Mouse (Mus musculus) heart, adult 2 months (tissue): Measurements from ENCODE around the gene Odf2l. TPM values are rescaled to one million over a fixed set of nuclear protein-coding genes. Genes with fewer than 3 reads are reported as not detected.

Experiments
- DNase-seq, 2 experiments: peaks; one replicate each; pipeline ENCODE4 v3.0.0; 2021
- H3K27ac ChIP-seq: fragments of 200-600 bp; 2 replicates; pipeline ENCODE4 v1.8.1; 2022
- H3K27me3 ChIP-seq: fragments of 200-500 bp; 2 replicates; pipeline ENCODE4 v1.6.1; 2012; ENCODE audit warnings: mild to moderate bottlenecking, low read length, inconsistent platforms, mixed read lengths; ENCODE audit not compliant: control insufficient read depth, insufficient read depth
- H3K36me3 ChIP-seq: fragments of 200-500 bp; 2 replicates; pipeline ENCODE4 v1.6.1; 2012; ENCODE audit warnings: low read length, inconsistent platforms; ENCODE audit not compliant: control insufficient read depth, insufficient read depth
- H3K4me1 ChIP-seq: fragments of 200-500 bp; 2 replicates; pipeline ENCODE4 v1.6.1; 2011; ENCODE audit warnings: low read length; ENCODE audit not compliant: control insufficient read depth, insufficient read depth
- H3K4me3 ChIP-seq: fragments of 200-600 bp; 2 replicates; pipeline ENCODE4 v1.8.1; 2022
- H3K79me2 ChIP-seq: fragments of 200-500 bp; replicated peaks from 2 replicates; pipeline ENCODE4 v1.6.1; 2012; ENCODE audit warnings: mild to moderate bottlenecking, inconsistent platforms, low read length, moderate library complexity, mixed read lengths; ENCODE audit not compliant: control insufficient read depth, insufficient read depth
- H3K9ac ChIP-seq: fragments of 200-500 bp; 2 replicates; pipeline ENCODE4 v1.6.1; 2012; ENCODE audit warnings: low read depth, mild to moderate bottlenecking, control low read depth, inconsistent platforms, low read length, mixed read lengths
- CTCF ChIP-seq: fragments of 200-600 bp; IDR thresholded peaks from 2 replicates; pipeline ENCODE4 v1.8.1; 2022; ENCODE audit warnings: antibody characterized with exemption, mild to moderate bottlenecking, moderate library complexity
- EP300 ChIP-seq: fragments of 200-500 bp; IDR thresholded peaks from 2 replicates; pipeline ENCODE4 v1.6.1; 2011; ENCODE audit warnings: low read depth, low read length, control low read depth; ENCODE audit not compliant: insufficient read depth
- POLR2A ChIP-seq: fragments of 200-500 bp; IDR thresholded peaks from 2 replicates; pipeline ENCODE4 v1.6.1; 2011; ENCODE audit warnings: mild to moderate bottlenecking, low read depth, low read length, control low read depth; ENCODE audit not compliant: insufficient read depth
- WGBS: fragments of 180-500 bp; shearing (Covaris S2); methylation state at CpG from one replicate; pipeline ENCODE4 v1.1.7; 2018; 5-methylcytosine and 5-hydroxymethylcytosine counted together
- intact Hi-C: fragments of 180-260 bp; cut with DNase I; formaldehyde crosslinking; loops from one replicate; pipeline ENCODE4 v1.15.1; 2025
- long read RNA-seq: library from polyadenylated mRNA; stranded (forward); transcript quantifications from one replicate; pipeline ENCODE4 v2.0.0, GENCODE M21; 2021
- polyA plus RNA-seq: library from polyadenylated mRNA; depleted of rRNA; stranded (reverse); fragments of >200 nt; gene quantifications from 2 replicates; pipeline ENCODE4 v1.2.3, GENCODE M21; 2012; rRNA removed
- total RNA-seq, 2 experiments: library from RNA; stranded (reverse); gene quantifications; 2 replicates each; pipeline ENCODE4 v1.2.3; 2021

The Odf2l gene
- total RNA-seq = 10 to 100 TPM; 10.1 to 13.2 TPM
- 2.6 and 5.9 TPM in 2 replicates for polyA plus RNA-seq
- long read RNA-seq, partial matches to known transcripts = 0 of 5 reads
- long read RNA-seq, other reads (novel, unspliced or antisense) = 5 of 5 reads

DNA sequence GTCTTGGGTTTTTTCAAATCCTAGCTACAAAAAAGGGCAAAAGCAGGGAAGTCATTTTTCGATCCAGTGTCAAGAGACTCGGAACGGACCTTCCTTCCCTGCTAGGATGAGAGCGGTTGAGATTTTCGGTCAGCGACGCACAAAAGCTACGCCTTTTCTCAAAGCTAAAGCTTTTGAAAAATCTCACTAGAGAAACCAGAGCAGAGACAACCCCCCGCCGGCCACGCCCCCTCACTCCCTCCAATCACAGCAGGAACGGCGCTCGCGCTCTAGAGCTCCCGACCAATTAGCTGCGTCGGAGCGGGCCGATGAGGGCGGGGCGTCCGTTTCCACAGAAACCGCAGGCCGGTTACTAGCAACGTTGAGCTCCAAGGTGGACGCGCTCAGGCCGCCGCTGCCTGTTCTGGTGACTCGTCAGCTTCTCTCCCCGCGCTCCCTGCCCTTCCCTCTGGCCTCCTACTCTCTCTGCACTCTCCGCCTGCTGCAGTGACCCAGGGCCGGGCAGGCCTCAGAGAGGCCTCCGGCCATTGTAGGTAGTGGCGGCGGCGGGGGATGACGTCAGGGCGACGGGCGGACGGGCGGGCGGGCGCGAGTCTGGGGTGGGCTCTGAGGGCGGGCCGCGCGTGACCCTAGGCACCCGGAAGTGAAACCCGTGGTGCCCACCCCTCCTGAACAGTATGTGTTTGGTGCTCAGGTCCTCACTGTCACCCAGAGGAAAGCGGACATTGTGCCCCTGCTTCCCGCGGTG is at the start of gene Odf2l:
TSS of gene Odf2l (plus strand) at position 335 of the 748 bp plus-strand sequence.
- intact Hi-C loops = no loop called here
- Histone ChIP-seq H3K27me3 (no peaks in the 10 kb centered on the region), H3K27ac (peak within 1 kb of the TSS; percentile 95), H3K9ac (peak within 1 kb of the TSS; percentile 89), H3K36me3 (no peaks in the 10 kb centered on the region; the same call in 1 of the 2 replicates), H3K4me3 (peak within 1 kb of the TSS; percentile 94), H3K4me1 (peaks cover 4% of the 10 kb centered on the region; the same call in 1 of the 2 replicates), H3K79me2 (no peaks in the 10 kb centered on the region)
- TF ChIP-seq POLR2A (peak; percentile 84), CTCF (no peak), EP300 (0 out of 2 replicates have a peak, but pooled peaks have one; percentile 62)
- DNase-seq = peak; percentile 98
- under 1% methylated on average over 56 of the region's 57 CpGs for WGBS

DNA sequence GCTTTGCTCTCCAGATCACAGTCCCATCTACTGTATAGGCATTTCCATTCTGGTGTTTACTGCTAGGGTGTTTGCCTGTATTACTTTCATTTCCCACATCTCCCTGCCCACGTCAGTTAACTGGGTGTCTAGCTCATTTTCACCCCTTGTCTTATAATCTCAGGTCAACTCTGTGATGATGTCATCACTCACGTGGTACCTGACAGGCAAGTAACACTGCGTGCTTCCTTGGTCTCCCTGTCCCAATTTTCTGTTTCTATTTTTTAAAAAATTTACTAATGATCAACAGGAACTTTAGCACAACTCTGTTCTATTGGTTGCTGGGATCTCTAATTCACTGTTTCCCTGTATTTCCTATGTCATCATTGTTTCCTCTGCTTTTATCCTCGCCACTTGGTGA is 49.4 kb upstream of the Odf2l start:
- Histone ChIP-seq H3K27me3 (no peaks in the 10 kb centered on the region), H3K36me3 (no peaks in the 10 kb centered on the region), H3K79me2 (no peaks in the 10 kb centered on the region), H3K4me1 (no peaks in the 10 kb centered on the region), H3K4me3 (no peak overlapping the region), H3K27ac (no peak overlapping the region), H3K9ac (no peak overlapping the region)
- no peak for DNase-seq
- intact Hi-C loops = no loop called here
- WGBS = 73% methylated on average over 4 of the region's 4 CpGs
- TF ChIP-seq POLR2A (no peak), CTCF (no peak), EP300 (no peak)

DNA sequence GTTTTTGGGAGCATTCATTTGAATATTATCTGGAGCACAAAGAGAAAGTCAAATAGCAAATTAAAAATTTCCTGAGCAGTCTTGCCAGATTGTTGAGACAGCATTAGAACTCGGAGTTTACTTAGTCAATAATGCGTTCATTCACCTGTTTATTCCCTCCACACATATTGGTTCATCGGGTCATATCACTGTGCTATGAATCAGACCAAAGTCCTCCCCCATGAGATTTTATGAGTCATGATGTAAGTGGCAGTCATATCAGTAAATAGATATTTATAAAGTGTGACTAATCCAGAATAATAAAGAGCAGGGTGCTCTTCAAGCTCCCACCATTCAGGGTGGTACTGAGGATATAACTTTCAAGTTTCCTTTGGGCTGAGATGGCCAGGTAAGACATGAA is 46.0 kb upstream of the Odf2l start:
- no peak for DNase-seq
- WGBS = 85% methylated on average over 3 of the region's 3 CpGs
- Histone ChIP-seq H3K36me3 (no peaks in the 10 kb centered on the region), H3K4me1 (no peaks in the 10 kb centered on the region), H3K27me3 (no peaks in the 10 kb centered on the region), H3K4me3 (no peak overlapping the region), H3K79me2 (no peaks in the 10 kb centered on the region), H3K27ac (no peak overlapping the region), H3K9ac (no peak overlapping the region)
- intact Hi-C loops = no loop called here
- TF ChIP-seq CTCF = no peak

DNA sequence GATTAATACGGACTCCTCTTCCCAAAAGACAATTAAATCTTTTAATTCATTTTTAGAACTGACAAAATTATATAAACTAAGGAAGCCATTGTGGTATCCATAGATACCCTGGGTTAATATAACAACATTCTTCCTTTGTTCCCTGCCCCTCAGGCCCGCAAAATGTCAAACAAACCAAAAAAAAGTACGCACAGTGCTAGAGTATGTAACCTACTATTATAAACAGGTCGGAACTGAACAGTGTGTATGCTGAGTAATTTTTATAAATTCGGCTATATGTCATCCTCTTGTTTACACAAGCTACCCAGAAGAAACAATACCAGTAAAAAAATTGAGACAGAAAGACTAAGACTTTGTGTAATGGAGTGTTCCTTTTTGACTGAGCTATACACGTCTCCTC is 40.0 kb upstream of the Odf2l start:
- intact Hi-C loops = no loop called here
- no peak for DNase-seq
- Histone ChIP-seq H3K4me3 (no peak overlapping the region), H3K27me3 (no peaks in the 10 kb centered on the region), H3K79me2 (no peaks in the 10 kb centered on the region), H3K9ac (no peak overlapping the region), H3K4me1 (no peaks in the 10 kb centered on the region), H3K36me3 (no peaks in the 10 kb centered on the region), H3K27ac (no peak overlapping the region)
- TF ChIP-seq POLR2A (no peak), CTCF (no peak), EP300 (no peak)
- WGBS = 77% methylated on average over 6 of the region's 6 CpGs

DNA sequence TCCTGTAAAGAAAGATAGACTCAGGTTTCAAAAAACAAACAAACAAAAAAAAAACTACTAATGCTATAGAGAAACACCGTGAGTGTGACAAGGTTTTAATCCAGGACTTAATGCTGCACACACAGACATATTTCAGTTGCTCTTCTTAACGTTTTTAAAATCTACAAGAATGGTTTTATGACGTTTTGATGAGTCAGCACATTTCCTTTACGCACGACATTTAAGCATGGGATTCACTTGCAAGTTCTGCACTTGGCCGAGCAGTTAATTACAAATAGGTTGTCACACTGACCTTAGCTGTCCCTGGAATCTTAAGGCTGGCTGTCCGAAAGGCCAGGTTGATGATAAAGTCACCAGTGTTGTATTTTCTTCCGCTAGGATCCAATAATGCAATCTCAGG is 37.5 kb upstream of the Odf2l start:
- intact Hi-C loops = no loop called here
- 76% methylated on average over 8 of the region's 8 CpGs for WGBS

DNA sequence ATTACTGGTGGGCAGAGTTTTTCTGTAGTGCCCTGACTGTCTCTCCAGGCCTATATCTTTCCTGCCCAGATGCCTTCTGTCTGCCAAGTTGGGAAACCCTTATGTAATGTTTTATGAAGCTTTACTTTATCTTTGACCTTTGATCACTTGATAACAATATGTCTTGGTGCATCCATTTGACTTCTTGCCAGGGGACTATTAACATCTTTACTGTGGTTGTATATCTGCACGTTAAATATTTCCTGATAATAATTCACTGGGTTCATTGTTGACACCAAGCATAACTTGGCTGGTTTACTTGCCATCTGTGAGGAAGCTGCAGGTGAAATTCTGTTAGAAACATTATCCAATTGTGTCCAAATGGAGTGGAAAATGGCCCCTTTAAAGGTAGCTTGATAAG is 35.3 kb upstream of the Odf2l start:
- Histone ChIP-seq H3K9ac (no peak overlapping the region), H3K36me3 (no peaks in the 10 kb centered on the region), H3K4me3 (no peak overlapping the region), H3K27ac (no peak overlapping the region), H3K27me3 (no peaks in the 10 kb centered on the region), H3K79me2 (no peaks in the 10 kb centered on the region), H3K4me1 (no peaks in the 10 kb centered on the region)
- TF ChIP-seq CTCF (no peak), POLR2A (no peak), EP300 (no peak)
- 62% methylated on average over 1 of the region's 1 CpGs for WGBS
- intact Hi-C loops = no loop called here
- no peak for DNase-seq

More for the DNA sequence above, 37.5 kb upstream of the Odf2l start:
- no peaks in the 10 kb centered on the region for H3K4me1 ChIP-seq
- no peaks in the 10 kb centered on the region for H3K36me3 ChIP-seq
- H3K27me3 ChIP-seq = no peaks in the 10 kb centered on the region
- no peaks in the 10 kb centered on the region for H3K79me2 ChIP-seq
- H3K27ac ChIP-seq = no peak overlapping the region
- H3K9ac ChIP-seq = no peak overlapping the region
- DNase-seq = no peak
- TF ChIP-seq EP300 (no peak), POLR2A (no peak), CTCF (no peak)
- no peak overlapping the region for H3K4me3 ChIP-seq
